Mouse (Mus musculus): ENCODE measurements around the gene Figla. TPM values are rescaled to one million over a fixed set of nuclear protein-coding genes. Genes with fewer than 3 reads are reported as not detected.

The Figla gene
- polyA plus RNA-seq, 1 experiment: not detected

DNA sequence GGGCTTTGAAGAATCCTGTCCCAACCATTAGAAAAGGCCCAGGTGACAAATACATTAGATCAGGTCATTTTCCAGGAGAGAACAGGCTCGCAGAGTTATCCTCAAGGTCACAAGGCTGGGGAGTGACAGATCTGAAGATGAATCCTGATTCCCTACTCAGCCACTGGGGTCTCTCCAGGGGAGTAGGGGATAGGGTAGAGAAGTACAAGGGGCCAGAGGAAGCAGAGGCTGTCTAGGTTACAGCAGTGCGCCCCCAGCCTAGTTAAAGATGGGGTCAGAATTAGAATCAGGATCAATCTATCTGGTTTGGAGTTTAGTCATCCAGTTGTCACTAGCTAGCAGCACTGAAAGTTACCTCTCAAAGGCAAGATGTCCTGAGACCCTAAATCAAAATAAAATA is 12.2 kb downstream of the Figla start:
- no peak for DNase-seq (ENCODE audit: extremely low spot score in 1 of 2, low spot score in 1 of 2)

DNA sequence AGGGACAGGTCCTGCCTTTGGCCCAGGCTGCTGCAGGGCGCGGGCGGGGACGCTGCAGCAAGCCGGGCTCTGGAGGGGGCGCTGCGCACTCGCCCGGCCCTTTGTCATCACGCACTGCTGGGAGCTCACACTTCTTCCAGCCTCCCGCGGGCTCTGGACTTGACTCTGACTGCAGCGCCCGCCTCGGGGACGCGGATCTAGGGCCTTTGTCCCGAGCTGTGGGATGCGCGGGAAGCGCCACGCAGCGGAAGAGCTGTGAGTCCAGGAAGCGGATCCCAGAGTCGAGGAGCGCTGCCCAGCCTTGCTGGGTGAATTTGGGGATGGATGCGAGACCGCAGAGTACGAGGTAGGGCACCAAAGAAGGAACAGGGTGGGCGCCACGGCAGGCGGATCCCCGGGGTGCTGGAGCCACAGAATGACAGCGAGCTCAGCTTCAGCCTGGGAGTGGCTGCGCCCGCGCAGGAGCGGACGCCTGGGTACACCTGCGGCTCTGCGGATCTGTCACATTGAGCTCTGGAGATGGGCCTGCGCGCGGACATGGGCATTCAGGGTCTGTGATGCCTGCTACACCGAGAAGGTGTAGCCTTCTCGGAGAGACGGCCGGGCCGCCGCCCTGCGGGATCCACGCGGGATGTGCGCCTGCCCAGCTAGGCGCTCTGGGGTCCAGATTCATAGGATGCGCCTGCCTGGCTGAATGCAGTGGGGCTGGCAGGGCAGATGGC is 12.8 kb downstream of the Figla start, which contains the start of gene Add2:
Add2 (plus strand) TSS at position 81 of the 722 bp plus-strand sequence.
- DNase-seq (ENCODE audit: extremely low spot score in 1 of 2, low spot score in 1 of 2): peak in 1 of 2 experiments; percentile 75

DNA sequence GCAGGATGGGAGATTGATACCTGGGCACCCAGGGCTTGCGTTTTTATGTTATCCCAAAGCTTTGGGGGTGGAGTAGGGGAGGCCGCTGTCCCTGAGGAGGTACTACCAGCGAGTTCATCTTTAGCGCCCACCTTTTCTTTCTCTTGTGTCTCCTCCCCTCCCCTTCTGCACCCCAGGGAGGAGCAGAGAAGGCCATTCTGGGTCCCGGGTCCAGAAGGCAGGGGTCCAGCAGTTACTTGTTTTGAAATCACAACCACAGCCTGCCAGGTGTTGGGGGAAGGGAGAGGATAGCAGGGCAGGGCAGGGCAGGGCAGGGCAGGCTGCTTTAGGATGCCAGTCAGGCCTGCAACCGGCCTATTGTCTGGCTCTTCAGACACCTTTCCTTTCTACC is 13.3 kb downstream of the Figla start:
- DNase-seq (ENCODE audit: extremely low spot score in 1 of 2, low spot score in 1 of 2): no peak

DNA sequence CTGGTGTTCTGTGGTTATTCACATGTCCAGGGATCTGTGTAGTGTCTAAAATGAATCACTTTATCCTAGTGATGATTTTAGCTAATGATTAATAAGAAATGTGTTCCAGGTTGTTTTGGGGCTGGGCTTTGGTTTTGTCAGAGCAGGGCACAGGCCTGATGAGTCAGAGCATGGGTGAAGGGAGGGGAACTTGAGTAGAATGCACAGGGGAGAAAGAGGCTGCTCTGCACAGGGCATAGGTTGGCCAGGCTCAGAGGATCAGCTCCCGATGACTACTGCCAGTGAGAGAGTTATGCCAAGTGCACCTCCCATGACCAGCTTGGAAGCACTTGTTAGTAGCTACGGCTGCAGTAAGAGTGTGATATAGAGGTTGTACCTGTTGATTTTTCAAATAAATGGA is 15.6 kb downstream of the Figla start:
- no peak for DNase-seq (ENCODE audit: extremely low spot score in 1 of 2, low spot score in 1 of 2)

DNA sequence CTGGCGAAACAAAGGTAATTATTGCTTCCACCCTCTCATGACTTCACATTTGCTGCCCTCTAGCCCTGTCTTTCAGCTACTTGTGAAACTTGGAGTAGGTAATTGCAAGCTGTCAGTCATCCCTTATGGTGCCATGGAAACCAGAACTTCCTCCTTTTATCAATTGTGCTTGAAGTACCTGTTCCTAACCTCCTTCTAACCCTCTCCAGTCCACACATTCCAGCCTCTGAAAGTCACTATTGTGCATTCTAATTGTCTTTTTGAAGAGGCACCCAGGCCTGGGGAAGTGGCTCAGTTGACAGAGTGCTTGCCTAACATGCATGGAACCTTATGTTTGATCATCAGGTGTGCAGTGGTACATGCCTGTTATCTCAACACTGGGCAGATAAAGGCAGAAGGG is 17.7 kb downstream of the Figla start:
- DNase-seq (ENCODE audit: extremely low spot score in 1 of 2, low spot score in 1 of 2): no peak

DNA sequence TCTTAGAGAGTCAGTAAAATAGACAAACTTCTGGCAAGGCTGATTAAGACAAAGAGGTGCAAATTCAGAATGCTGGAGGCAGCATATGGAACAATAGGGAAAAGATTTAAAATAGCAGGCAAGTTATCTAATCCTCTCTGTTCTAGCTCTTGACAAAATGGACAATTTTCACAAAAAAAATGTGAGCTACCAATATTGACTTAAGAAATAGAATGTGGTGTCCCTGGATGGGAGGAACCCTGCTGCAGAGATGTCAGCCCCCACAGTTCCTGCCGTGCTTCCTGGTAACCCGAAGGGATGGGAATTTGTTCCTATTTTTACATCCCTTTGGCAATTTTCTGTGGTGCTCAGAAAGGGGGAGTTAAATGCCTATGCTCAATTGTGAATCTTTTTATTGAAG is 22.9 kb downstream of the Figla start:
- peak in 1 of 2 experiments; percentile 69 for DNase-seq (ENCODE audit: extremely low spot score in 1 of 2, low spot score in 1 of 2)

DNA sequence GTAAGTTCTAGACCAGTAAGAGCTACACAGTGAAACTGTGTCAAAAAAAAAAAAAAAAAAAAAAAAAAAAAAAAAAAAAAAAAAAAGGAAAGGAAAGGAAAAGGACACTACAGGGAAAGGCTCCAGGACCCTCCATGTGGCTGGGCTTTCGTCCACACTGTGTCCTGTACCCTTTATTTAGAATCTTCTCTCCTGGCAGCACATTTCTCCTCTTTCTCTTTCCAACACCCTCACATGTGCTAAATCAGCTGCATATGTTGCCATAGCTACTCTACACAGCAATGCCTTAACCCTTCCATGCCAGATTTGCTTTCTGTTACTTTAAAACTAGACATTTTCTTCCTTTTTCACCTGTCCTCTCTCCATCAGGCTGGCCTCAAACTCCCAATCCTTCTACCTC is 24.2 kb downstream of the Figla start:
- DNase-seq (ENCODE audit: extremely low spot score in 1 of 2, low spot score in 1 of 2): peak in 1 of 2 experiments; percentile 61

DNA sequence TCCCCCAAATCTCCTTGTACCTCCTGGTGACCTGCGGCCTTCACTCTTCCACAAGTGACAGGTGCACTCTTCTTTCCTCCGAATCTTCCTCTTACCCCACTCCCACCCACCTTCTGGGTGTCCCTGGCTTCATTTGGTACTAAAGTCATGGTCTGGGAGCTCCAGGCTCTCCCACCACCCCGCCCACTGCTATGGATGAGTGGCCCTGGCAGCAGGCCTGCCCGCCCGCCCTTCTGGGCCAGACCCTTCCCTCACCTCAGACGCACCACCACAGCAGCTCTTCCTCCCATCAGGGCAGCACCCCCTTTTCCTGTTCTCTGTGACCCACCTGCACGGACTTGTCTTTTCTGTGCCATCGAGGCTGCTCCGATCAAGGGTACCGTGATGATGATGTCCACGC is 31.5 kb downstream of the Figla start:
- no peak for DNase-seq (ENCODE audit: extremely low spot score in 1 of 2, low spot score in 1 of 2)

DNA sequence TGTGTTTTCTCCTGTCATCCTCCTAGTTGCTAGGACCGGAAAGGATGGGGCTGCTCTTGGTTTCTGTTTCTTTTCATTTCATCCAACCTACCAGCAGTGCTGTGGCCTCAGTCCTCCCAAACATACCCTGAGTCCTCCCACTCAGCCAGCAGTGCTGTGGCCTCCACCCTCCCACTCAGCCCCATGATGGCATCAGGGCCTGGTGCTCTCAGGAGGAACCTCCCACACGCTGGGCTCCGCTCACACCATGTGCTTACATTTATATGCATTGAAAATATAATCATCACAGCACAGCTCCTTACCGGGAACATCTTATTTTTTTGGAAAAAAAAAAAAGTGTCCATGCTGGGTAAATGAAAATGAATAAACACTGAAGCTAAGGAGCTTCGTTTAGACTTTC is 32.5 kb downstream of the Figla start:
- peak; percentile 88 to 90 for DNase-seq (ENCODE audit: extremely low spot score in 1 of 2, low spot score in 1 of 2)

DNA sequence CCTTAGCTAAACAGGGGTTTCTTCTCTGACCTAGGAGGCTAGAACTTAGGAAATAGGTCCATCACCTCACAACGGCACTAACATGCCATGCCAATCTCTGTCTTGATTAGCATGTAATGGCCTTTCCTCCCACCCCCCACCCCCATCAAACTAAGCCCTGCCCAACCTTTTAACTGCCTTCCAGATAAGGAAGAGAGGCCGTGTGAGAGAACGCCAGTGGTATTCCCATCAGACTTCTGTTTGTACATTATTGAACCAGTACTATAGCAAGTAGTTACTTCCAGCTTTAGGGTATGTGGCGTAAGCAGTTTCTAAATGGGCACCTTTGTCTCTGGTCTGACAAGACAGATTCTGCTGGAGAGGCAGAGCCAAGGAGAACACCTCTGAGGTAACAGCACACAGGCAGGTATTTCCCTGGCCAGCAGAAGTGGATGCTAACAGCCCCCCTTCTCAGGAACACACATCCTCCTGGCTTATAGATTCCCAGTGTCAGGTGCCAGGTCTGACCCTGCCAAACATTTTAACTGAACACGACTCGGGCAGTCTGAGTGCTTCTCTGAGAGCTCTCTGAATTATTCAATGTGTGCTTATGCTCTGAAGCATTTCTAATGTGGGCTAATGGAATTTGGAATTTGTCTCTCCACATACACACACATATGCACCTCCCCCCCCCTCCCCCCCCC is 34.8 kb downstream of the Figla start:
- DNase-seq (ENCODE audit: extremely low spot score in 1 of 2, low spot score in 1 of 2): no peak

DNA sequence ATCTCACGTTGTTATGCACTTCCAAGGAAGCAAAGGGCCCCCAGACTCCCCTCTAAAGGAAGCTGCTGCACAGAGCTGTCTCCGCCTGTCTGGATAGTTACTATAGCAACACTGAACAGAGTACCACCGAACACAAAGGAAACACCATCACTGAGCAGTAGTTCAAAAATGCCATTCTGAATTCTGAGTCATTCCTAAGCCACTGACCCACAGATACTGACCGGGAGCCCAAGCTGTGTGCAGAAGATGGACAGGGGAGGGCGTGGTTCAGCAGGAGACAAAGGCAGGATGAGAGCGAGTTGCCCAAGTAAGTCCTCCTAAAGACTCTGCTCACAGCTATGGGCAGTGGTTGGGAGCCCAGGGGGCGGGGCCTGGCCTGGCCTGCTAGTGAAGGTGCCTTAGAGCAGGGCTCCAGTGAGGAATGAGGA is 36.1 kb downstream of the Figla start:
- no peak for DNase-seq (ENCODE audit: extremely low spot score in 1 of 2, low spot score in 1 of 2)

DNA sequence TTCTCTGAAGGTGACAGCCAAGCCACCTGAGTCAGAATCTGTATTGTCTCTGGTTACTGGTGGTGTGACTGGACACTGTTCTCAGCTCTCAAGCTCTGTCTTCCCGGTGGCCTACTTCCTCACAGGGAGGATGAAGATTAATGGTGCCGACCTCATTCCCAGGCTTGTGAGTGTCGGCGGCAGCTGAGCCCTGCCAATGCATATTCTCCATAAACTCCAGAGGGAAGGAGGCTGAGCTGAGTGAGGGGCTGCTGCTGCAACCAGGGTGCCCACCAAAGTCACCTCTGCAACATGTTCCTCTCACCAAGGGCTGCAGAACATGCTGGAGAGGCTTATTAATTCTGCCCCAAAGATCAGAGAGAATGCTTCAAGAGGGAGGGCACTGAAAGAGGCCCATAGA is 36.6 kb downstream of the Figla start:
- no peak for DNase-seq (ENCODE audit: extremely low spot score in 1 of 2, low spot score in 1 of 2)

DNA sequence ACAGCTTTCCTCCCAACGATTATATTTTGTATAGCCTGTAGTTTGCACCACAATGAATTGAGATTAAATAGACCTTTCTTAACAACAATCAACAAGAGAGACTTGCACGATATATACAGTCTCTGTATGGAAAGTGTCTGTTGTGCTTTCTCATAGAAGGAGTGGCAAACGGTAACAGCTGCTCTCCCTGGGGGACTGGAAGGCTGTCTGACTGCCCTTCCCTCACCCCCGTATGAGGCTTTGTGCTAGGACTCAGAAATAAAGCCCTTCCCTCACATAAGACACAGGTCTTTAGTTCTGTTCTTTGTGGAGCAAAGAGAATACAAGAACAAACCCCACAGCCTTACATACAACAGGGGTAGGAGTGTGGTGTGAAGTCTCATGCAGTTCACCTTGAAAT is 37.1 kb downstream of the Figla start:
- no peak for DNase-seq (ENCODE audit: extremely low spot score in 1 of 2, low spot score in 1 of 2)

DNA sequence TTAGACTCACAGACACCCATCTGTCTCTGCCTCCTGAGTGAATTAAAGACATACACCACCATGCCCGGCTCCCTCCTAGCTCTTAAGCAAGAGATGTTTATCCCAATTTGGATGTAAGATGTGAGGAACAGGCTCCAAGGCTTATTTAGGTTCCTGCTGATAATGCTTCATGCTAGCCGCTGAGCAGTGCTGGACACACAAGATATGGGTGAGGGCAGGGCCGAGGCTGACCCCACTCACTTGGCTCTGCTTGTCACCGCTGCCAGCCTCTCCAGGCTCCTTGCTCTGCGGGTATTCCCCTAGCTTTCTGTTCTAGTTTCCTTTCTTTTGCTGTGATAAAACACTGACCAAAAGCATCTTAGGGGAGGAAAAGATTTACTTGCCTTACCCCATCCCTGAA is 37.6 kb downstream of the Figla start:
- DNase-seq (ENCODE audit: extremely low spot score in 1 of 2, low spot score in 1 of 2): no peak

DNA sequence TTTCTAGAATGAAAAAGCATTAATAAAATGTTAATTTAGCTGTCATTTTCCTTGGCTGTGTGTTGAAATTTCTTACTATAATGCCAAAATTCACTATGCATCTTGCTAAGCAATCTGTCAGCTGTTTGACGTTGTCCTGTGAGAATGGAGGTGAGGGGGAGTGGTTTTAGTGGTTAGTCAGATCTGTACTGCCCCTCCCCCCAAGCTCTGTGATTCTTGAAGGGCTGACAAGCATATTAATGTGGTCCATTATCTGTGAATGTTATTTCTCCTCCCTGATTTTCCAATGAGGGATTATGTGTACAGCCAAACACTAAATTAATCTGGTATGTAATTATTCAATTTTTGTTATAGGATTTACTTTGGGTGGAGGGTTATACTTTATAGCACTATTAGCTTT is 42.5 kb downstream of the Figla start:
- DNase-seq (ENCODE audit: extremely low spot score in 1 of 2, low spot score in 1 of 2): no peak

DNA sequence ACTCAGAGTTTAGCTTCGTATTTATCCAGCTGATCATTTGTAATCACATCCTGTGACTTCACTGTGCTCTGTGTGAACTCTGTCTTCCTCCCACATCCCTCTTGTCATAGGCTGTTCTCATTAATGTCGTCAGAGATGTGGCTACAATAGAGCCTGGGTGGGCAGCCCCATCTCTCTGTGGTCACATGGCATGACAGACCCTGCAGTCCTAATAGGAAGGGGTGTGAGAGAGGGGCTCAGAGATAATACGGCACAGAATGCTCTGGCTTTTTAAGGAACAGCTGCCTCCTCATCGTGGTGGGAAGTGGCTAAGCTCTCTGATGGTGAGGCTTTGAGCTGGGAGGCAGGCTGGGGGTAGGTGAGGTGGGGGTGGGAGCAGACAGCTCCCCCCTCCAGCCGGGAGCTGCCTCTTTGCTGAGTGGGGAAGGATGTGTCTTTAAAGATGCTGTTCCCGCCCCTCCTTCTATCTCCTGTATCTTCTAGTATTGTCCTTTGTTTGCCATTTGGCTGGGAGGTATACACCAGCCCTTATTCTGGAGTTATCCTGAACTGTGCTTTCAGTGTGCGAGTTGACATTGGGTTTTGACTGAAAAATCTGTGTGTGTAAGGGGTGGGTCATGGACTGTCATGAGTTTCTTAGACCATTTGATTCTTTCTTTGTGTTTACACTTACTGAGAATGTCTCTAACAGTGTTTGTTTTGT is 43.3 kb downstream of the Figla start:
- DNase-seq (ENCODE audit: extremely low spot score in 1 of 2, low spot score in 1 of 2): no peak

DNA sequence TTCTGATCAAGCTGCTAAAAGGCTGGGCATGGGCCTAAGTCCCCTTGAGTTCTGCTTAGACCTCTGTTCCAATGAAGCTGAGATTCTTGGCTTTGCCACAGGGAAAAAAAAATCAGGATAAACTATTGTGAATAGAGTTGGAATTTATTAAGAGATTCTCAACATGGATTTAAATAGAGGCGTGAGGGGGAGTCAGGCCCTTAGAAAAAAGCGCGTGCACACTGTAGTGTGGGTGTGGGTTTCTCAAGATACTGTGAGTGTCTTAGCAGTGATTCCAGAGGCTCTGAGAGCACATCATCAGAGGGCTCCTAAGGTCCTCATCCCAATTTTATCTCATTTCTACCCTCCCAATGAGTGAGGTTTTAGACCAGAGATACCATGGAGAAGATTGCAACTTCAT is 44.2 kb downstream of the Figla start:
- DNase-seq (ENCODE audit: extremely low spot score in 1 of 2, low spot score in 1 of 2): no peak

DNA sequence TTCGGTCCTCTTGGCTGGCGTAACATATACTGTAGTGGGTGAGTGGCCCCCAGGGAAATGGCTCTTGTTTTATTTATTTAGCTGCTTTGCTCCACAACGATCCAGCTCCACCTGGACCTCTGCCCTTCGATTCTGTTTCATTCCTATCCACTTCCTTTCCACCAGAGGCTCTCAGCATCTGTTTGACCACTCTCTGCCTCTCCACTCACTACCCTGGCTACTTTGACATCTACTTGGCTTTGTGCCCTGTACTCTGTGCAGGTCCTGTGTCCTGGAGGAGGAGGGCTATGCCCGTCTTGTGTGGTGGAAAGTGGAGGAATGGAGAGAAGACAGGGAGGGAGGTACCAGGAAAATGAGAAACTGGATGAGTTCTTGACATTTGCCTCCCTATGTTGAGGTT is 46.3 kb downstream of the Figla start:
- no peak for DNase-seq (ENCODE audit: extremely low spot score in 1 of 2, low spot score in 1 of 2)

DNA sequence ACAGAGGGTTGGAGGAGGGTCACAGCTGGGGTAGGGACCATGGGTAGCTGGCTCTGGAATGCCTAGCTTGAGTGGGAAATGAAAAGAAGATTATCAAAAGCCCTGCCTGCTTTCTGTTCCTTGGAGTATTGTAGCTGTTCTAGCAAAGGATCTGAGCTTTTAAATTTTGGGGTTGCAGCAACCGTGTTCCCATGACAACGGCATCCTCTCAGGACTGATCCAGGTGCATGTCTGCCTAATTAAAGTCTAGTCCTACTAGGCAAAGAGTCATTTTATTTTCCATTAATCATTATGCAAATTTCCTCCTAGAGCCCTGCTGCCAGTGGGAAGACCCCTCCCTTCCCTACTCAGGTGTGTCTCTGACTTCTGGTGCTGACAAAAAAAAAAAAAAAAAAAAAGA is 46.7 kb downstream of the Figla start:
- DNase-seq (ENCODE audit: extremely low spot score in 1 of 2, low spot score in 1 of 2): no peak

DNA sequence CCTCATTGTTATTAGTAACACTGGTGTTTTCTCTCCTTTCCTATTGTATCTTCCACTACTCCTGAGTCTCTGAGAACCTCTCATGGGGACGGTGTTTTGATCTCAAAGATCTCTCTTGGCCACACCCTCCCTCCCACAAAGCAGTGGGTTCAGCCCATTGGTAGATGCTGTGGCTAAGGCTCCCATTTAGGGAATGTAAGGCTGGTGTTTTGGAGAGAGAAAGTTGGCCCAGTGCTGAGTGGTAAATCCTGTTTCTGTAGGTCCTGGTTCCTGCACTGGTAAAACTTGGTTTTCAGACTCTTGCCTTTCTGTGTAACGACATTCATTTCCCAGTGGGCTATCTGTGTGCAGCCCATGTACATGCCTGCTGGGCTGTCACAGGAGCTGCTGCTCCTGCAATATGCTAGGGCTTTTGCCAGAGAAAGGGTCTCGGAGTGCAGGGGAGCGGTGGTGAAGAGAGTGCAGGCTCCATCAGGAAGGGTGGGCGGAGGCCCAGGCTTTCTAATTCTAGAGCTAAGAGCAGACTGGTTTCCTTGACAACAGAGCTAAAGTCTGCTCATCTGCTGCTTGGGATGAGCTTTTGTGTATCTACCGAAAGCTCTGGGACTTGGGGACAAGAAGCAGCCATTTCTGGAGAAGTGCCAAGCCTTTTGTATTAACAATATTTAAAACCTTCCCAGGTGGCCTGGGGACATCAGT is 48.5 kb downstream of the Figla start:
- DNase-seq (ENCODE audit: extremely low spot score in 1 of 2, low spot score in 1 of 2): peak; percentile 85 to 87

DNA sequence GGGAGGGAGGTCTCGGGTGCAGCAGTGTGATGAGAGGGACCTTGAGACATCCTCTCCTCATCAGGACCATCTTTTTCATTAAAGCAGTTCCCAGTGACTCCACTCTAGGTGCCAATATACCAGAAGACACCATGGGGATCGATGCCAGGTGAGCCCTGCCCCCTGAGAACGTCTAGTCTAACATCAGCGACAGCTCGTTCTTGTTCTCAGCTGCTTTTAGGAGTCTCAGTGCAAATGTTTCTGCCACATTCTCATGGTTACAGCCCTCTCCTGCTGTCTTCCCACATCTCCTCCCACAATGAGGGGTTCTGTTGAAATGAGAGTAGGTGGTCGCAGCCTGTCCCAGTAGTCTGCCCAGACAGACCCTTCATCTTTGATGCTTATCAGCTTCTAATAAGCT is 50.8 kb downstream of the Figla start:
- DNase-seq (ENCODE audit: extremely low spot score in 1 of 2, low spot score in 1 of 2): no peak
